Mouse (Mus musculus) thymus, postnatal 25 days (tissue): ENCODE results near the gene Zfp213.

Source experiments
- DNase-seq: peaks from one replicate; pipeline ENCODE4 v3.0.0; 2022

Zfp213 gene

DNA sequence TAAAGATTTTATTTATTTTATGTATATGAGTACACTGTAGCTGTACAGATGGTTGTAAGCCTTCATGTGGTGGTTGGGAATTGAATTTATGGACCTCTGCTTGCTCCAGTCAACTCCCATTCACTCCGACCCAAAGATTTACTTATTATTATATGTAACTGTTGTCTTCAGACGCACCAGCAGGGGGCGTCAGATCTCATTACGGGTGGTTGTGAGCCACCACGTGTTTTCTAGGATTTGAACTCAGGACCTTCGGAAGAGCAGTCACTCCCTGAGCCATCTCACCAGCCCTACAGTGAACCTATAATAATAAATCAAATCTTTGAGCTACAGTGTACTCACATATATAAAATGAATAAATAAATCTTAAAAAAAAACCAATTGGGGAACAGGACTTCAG, 8.0 kb upstream of the Zfp213 start:
- DNase-seq: no peak

DNA sequence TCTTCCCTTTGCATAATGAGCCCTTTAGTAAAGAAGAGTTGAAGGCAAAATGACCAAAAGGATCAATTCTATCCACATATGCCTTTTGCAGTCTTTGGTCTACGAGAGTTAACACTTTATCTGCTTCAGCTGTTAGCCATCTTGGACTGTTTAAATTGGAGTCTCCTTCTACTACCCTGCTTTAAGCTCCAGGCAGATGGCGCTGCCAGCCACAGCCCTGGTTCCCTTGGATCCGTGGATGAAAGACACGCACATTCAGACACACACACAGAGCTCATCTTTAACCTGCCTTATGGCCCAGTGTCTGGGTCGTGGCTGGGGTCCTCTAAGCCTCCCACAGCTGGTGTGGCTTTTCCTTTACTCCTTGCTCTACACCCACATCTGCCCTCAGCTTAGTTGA, 7.0 kb upstream of the Zfp213 start:
- DNase-seq: no peak

DNA sequence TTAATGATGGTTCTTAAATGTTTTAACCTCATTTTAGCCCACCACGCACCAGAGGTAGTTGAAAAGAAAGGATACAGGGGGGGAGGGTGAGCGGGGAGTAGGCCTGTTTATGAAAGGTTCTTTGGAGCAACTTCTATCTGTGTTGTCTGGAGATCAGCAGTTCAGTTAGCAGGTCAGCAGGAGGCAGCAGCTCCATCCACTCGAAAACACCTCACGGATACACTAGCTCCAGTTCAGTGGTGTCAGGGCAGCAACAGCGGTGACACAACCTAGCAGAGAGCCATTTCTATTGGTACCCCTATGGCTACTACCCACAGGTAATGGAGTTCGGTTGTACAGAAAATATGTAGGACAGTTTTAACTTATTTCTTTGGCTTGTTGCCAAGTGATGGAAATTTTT, 6.0 kb upstream of the Zfp213 start:
- peak; percentile 65 for DNase-seq

DNA sequence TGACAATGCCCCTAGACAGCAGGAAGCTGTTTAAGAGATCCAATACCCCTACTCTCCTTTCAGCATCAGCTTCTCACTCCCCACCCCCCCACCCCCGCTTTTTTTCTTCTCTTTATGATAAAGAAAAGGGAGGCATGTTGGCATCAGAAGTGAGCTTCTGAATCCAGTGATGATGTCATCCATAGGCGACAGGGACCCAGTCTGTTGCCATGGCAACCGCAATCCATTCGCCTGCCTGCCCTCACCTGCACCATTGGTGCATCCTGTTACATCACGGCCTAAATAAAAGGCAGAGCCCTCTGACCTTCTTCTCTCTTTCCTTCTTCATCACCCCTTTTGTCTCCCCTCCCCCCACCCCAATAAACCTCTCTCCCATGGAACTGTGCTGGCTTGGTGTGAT, 4.3 kb upstream of the Zfp213 start:
- DNase-seq: no peak

DNA sequence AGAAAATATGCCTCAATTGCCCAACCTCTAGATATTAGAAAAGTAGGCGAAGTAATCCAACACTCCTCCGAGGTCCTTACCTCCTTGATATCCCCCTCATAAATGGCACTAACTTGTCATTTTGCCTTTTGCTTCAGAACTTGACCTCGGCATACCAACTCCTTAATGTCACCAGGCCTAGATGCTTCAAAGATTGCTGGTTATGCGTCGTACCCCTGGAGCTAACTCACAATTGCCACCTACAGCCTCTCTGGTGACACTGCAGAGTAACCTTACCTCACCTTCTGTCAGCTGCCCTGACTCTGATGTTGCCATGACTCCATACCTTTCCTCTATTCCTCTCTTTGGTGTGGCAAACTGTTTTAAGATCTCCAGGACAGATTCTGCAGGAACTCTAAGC, 2.7 kb upstream of the Zfp213 start:
- DNase-seq: peak; percentile 34

DNA sequence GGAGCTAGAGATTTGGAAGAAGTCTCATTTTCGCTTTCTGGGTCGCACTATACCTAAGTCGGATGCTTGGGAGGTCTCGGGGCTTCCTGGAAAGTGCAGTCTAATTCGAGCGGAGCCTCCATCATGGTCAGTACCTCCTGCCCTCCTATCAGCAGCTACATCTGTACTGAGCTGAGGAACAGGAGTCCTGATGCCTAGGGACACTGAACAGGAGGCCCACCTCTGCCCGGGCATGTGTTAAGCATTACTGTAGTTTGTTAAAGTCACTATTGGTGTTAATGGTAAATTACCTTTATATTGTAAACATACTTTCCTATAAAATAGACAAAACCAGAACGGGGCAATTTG, 304 bp upstream of the Zfp213 start:
- no peak for DNase-seq

DNA sequence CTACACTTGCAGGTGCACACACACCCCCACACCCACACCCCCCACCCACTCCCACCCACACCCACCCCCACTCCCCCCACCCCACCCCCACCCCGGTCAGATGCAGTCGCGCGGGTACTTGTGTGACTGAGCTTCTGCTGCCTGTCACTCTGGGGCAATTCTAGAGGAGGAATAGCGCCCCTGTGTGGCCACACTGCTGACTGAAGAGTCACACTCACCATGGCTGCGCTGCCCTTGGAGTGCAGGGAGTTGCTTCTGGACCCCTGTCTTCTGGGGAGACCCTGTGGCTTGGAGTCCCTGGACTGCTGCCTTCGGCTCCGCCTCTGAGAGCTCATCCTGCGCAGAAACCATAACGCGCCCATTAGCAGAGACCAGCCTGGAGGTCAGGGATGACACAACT, 4.3 kb downstream of the Zfp213 start:
- DNase-seq: peak; percentile 60

DNA sequence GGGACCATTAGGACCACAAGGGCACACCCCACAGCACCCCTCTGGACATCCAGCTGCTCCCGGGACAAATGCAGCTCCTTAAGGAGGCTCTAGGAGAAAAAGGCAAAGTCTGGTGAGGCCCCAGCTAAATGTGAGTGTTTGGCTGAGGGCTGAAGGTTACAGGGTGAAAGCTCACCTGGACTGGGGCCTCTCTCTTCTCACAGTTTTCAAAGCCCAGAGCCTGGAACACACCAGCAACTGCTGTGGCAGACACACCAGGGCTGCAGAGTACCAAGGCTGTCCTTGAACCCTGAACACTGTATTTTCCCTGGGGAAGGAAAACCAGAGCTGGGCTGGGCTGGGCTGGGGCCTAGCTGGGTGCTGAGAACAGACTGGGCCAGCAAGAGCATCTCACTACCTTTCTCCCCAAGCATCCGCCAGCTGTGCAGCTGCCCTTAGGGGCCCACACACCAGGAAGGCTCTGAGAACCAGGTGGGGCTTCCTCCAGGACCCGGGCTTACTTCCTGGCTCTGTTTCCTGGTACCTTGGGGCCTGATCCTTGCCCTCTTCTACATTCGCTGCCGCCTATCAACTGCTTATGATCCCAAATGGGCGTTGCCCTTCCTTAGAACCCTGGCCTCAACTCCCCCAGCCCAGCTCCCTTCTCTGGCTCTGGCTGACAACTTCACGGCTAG, 8.7 kb downstream of the Zfp213 start:
- DNase-seq: no peak

DNA sequence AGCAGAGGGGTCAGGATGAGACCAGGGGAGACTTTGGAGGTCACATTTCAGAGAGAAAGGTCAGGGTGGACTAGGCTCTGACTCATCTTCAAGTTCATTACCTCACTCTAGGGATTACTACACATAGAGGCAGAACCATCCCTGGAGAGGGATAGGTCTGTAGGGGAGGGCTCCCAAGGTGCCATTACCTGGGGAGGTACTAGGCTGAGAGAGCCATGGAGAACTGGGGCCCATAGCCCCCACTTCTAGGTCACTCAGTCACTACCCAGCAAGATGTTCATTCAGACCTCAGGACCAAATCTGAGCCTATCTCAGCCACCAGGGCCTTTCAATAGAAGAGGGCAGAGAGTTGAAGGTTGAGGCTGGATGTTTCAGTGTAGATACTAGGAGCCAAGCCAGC, 9.7 kb downstream of the Zfp213 start:
- no peak for DNase-seq

DNA sequence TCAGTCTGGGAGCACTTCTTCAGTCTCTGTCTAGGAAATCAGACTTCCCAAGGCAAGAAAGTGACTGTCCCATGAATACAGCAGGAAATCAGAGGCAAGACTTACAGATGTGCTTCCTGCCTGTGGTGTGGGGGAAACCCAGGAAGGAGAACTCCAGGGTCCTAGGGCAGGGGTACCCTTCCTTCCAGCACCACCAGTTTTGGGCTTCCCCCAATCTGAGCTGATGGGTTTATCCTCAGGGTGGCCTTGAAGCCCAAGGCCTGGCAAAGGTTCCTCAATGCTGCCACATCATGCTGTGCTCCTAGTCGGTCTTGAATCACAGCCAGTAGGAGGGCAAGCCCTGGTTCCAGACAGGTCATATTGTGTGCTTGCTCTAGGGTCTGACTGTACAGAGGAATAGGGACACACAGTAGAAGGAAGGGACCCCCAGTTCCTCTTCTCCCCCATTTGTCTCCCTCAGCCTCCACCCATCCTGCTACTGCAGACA, 10.4 kb downstream of the Zfp213 start:
- no peak for DNase-seq

DNA sequence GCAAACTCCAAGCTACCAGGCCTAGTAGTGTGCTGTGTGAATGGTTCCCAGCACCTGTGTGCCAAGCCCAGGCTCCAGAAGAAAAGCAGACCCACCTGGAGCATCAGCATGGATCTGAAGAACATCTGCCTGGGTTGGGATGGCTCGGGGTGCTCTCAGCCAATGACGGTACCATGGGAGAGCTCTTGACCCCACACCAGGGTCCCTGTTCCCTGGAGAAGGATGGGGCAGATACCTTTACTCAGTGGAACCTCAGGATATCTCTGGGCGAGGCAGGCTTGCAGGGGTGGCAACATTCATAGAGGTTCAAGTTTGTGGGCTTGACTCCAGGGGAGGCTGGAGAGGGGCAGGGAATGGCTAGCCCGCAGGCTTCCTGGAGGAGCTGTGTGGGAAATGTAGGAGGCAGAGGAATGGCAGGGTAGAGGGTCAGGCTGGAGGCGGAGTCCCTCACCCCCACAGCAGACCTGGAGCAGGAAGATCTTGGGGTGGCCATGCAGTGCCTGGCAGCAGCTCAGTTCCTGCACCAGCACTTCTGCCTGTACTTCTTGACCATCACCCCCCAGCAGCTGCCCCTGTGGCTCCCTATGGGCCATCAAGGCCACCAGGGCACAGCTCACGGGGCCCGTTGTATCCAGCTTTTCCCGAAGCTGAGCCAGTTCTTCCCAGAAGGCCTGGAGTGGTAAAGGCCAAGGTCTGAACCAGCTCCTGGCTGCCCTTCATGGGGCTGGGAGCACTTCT, 11.0 kb downstream of the Zfp213 start:
- DNase-seq: no peak

DNA sequence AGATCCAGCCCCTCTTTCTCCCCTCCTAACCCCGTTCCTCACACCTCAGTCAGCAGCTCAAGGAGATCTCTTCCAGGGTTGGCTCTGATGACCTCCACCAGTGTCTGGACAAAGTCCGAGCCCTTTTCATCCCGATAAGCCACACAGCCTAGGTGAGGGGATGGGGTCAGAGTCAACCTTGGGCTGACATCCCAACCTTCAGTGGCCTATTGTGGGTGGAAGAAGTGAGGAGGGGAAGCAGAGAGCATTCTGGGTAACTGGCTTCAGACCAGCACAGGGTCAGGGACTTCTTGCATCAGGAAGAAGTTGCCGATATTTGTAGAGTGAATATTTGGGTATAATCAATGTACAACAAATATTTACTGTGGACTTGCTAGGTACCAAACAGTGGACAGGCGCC, 12.1 kb downstream of the Zfp213 start:
- no peak for DNase-seq

DNA sequence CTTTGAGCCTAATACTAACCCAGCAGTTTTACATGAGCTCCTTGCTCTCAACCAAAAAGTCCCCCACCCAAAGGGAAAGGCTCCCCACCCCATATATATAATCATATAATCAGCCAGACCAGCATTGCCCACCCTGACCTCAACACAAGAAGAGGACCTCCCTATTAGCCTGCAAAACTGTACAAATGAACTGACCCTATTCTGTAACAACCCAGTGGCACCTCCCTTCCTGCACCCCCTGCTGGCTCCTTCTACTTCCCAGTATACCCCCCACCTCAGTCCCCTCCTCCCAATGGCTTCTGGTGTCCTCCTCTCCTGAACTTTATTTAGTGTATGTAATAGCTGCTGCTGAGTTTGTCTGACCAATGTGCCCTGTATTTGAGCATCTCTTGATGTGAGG, 12.6 kb downstream of the Zfp213 start:
- DNase-seq: no peak

DNA sequence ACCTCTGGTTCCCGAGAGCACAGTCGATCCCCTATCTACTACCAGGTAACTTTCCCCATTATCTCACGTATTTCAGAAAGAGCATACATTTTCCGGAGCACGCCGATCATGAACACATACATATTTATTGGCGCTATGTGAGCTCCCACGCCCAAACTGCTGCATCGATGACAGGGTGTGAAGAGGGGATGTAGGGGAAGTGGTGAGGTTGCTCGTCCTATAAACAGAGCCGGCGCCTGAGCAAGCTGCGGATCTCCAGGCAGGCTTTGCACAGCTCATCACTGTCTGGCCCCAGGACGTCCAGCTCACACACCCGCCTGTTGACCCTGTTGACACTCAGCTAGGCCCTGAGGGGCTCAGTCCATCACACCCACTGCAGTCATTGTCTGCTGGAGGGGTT, 13.2 kb downstream of the Zfp213 start:
- peak; percentile 41 for DNase-seq

DNA sequence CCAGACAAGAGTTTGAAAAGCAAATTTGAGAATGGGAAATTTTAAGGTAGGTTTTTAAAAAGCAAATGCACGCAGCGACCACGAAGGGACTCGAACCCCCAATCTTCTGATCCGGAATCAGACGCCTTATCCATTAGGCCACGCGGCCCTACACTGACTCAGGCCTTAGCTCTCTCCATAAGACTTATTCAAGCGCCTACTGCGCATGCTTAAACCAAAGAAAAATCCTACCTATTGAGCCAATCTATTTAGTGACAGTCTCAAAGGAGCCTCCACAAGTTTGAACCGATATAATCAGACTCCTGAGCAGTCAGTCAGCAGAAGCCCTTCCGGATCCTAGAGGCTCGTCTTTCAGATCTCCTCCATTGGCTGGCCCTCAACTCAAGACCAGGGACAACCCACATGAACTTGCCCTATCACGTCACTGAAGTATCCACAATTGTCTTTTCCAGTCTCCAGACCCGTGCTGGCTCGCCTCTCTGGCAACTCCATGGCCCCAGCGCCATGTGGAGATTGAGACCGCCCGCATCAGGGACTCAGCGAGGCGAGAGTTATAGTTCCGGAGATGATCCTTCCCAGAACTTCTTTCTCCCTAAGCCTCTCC, 13.7 kb downstream of the Zfp213 start:
- DNase-seq: peak; percentile 91

DNA sequence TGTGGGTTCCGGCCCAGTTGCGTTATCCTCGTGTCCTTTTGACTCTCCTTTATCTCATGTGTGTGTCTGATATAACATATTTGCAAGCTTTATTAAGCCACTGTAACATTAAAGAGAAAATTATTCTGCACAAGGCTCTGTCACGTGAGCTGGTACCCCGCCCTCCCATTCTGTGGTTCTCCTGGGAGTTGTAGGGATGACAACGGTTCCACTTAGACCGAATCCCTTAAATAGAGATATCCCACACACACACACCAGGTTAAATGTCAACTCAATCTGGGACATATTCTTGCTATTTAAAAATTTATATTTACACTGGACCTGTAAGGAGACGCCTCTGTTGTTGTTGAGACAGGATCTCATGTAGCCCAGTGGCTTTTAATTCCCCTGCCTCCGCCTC, 14.6 kb downstream of the Zfp213 start:
- DNase-seq: no peak

DNA sequence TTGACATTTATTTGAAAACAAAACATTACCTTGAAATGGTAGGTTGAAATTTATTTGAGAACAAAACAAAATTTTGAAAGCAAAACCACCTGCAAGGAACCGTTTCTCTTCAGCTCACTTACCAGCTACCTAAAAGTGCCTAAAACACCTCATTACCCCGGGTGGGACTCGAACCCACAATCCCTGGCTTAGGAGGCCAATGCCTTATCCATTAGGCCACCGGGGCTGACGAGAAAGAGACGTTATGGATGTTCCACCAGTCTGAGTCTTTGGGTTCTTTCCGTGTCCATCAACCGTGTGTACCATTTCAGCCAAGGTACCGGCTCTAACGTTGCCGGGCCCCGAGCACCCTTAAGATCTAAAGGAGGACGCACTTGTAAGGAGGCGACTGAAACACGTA, 15.4 kb downstream of the Zfp213 start:
- DNase-seq: peak; percentile 87

DNA sequence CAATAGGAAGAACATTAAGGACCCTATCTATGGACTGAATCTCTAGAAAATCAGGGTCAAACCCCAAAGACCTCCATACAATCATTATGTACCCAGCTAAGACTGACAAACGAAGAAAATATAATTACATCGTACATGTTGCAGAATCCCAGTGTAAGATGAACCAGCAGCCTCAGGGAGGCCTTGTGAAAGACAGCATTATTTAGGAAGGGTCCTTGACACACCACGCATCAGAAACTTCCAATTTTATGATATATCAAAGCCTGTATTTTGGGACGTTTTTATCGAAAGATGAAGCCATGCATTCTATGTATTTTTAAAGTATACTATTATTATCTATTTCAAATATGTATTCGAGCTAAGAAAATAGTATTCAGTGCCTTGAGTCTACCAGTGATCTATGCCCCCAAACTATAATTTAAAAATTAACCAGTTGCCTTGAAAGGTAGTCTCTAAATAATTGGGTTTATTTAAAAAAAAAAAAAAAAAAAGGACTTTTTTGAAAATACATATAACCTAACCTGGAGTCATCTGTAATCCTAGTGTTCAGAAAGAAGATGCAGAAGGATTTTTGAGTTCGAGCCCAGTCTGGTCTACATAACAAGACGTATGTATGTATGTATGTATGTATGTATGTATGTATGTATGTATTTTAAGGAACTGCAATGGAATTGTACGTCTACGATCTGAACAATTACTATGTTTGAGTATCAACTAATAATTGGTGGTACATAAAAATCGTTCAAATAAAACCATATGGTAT, 16.2 kb downstream of the Zfp213 start:
- no peak for DNase-seq

DNA sequence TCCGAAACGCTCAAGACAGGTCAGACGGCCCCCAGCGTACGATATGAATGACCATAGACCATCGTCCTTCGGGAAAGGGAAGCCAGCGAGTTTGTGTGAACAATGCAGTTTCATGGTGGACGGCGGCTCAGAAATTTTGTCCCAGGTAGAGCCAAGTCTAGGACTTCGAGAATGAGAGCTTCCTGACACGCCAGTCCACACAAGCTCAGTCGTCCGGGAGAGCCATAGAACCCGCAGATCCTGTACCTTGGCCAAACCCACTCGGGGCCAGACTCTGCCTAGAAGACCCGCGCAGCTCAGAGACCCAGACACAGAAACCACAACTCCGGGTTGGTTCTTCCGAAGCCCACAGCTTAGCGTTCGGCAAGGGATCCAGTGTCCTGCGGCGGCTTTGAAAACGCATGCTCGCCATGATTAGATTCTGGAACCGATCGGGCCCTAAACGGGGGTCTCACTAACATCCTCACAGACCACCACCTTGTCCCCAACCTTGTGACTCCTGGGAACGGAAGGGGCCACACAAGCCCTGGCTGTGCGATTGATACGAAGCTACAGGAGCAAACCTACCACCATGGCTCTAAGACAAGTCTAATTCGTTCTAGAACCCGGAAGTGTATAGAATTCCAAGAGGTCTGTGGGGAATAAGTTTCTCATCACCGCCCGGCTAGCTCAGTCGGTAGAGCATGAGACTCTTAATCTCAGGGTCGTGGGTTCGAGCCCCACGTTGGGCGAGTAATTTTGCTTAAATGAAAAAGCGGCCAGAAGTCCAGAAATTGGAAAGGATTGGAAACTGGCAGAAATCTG, 17.1 kb downstream of the Zfp213 start:
- peak; percentile 85 for DNase-seq

DNA sequence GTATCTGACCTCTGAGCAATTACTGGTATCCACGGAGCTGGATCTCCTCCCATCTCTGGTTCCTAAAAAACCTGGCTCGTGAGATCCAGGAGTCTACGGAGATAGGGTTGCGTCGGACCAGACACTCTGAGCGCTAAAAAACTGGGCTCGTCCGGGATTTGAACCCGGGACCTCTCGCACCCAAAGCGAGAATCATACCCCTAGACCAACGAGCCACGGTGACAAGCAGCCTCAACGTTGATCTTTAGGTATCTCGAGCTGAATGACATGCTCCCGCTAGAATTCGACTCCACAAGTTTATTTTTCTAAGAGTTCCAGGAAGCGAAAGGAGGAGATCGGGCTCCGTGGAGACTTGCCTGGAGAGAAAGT, 17.7 kb downstream of the Zfp213 start:
- peak; percentile 81 for DNase-seq

DNA sequence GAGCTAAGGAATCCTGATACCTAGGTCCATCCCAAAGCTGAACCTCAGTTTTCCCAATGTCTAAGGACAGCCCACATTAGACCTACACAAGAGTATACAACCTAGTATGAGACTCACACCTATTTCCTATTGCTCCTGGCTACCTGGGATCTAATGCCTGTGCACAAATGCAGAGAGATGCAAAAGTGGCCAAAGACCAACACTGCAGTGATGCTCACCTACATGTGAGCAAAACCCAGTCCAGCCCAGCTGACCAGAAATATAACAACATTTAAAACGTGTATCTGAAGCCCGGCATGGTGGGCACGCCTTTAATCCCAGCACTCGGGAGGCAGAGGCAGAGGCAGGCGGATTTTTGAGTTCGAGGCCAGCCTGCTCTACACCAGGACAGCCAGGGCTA, 18.2 kb downstream of the Zfp213 start:
- no peak for DNase-seq

DNA sequence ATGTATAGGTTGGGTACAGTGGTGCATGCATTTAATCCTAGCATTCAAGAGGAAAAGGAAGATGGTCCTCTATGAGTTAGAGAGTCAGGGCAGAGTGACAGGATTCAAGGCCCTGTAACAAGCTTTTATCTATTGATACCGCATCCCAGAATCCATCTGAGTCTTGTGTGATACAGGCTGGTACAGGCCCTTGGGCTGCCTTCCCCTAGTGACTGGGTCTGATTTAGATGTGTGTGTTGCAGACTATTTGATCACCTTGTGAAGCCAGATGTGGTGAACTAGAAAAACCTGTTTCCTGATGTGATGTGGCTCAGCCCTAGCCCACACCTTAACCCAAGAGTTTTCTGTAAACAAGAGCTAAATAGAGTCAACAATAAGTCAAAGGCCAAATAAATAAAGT, 19.3 kb downstream of the Zfp213 start:
- DNase-seq: no peak

DNA sequence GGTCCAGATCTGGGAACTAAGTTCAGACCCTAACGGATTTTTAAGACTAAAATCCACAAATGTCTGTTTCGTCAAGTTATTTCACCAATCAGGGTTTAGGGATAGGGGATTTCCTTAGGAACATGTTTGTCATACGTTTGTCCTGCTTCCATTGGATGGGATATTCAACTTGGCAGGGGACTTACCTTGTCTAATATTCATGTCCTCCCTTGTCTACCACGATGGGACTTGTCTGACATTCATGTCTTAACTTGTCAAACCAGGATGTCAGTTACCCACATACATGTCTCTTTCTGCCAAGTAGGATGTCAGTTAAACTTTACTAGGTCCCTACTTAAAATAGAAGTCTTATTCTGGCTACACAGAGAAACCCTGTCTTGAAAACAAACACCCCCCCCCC, 20.1 kb downstream of the Zfp213 start:
- no peak for DNase-seq
